Mouse (Mus musculus): ENCODE results near the gene Dchs1. TPM values are rescaled to one million over a fixed set of nuclear protein-coding genes. Genes with fewer than 3 reads are reported as not detected.

The Dchs1 gene
- polyA plus RNA-seq, 1 experiment from 2014 or later = 3.1 TPM

DNA sequence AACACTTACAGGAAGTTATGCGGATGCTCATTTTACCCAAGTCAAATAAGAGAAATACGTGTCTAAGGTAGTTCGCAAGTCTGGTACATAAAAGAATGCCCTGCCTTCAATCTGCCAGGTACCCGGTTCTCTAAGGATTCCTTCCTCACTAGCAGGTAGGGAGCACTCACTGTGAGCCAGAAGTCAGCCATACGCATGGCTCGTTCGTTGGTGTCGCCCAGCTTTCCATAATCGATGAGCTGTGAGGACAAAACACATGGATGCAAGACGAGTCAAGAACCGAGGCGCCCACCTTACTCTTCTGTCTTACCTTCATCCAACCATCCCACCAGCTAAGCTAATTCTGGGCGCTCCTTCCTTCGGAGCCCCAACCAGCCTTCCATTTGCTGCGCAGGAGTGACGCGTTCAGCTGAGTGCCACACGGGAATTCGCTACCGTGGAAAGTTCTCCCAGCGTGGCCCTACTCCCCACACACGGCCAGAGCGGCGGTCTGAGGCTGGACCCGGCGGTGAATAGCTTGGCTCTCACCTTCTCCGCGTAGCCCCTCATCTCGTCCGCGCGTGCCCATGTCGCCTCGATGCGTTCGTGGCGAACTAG, 22.9 kb upstream of the Dchs1 start:
- Histone ChIP-seq H3K9ac (ENCODE audit: low read length) (peak overlapping the region; percentile 100), H3K27me3 (ENCODE audit: control insufficient read depth, insufficient read depth, low read length) (no peaks in the 10 kb centered on the region), H3K4me2 (ENCODE audit: low read depth, low read length) (peak overlapping the region; percentile 88), H3K27ac (ENCODE audit: low read length) (peak overlapping the region; percentile 91), H3K36me3 (ENCODE audit: control insufficient read depth, insufficient read depth) (peaks cover 13% of the 10 kb centered on the region), H3K9me3 (replicated peaks; ENCODE audit: control insufficient read depth, low read length) (peaks cover 2% of the 10 kb centered on the region; the same call in 1 of the 2 replicates), H3K4me3 (ENCODE audit: low read length) (peak overlapping the region; percentile 97), H3K4me1 (ENCODE audit: control insufficient read depth, insufficient read depth, low read length) (peaks cover 8% of the 10 kb centered on the region)
- 3% methylated on average over 37 of the region's 37 CpGs for WGBS
- peak; percentile 29; the same call in 1 of the 2 replicates for ATAC-seq (replicated peaks; ENCODE audit: extremely low read depth, insufficient read depth, low FRiP score)

DNA sequence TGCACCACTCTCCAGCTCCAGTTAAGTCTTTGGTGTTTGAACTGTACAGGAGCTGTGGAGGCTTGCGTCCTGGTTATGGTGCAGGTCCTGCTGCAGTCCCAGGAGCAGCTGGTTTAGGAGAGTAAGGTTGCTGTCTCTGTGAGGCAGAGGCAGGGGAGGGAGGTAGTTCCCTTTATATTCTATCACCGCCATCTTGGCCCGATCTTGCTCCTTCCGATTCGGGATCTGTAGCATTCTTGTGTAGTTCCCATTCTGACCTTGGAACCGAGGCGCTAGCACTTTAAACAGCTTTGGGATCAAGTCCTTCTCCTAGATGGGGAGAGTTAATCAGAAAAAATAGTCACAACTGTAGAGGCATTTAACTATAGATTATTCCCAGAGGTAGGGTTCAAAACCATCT, 22.4 kb upstream of the Dchs1 start:
- Histone ChIP-seq H3K27ac (ENCODE audit: low read length) (no peak overlapping the region), H3K9ac (ENCODE audit: low read length) (peak overlapping the region; percentile 100), H3K4me1 (ENCODE audit: control insufficient read depth, insufficient read depth, low read length) (peaks cover 8% of the 10 kb centered on the region), H3K4me3 (ENCODE audit: low read length) (peak overlapping the region; percentile 97), H3K9me3 (replicated peaks; ENCODE audit: control insufficient read depth, low read length) (peaks cover 2% of the 10 kb centered on the region; the same call in 1 of the 2 replicates), H3K27me3 (ENCODE audit: control insufficient read depth, insufficient read depth, low read length) (no peaks in the 10 kb centered on the region), H3K4me2 (ENCODE audit: low read depth, low read length) (peak overlapping the region; percentile 88), H3K36me3 (ENCODE audit: control insufficient read depth, insufficient read depth) (peaks cover 13% of the 10 kb centered on the region)
- WGBS = 75% methylated on average over 7 of the region's 7 CpGs
- no peak for ATAC-seq (replicated peaks; ENCODE audit: extremely low read depth, insufficient read depth, low FRiP score)

DNA sequence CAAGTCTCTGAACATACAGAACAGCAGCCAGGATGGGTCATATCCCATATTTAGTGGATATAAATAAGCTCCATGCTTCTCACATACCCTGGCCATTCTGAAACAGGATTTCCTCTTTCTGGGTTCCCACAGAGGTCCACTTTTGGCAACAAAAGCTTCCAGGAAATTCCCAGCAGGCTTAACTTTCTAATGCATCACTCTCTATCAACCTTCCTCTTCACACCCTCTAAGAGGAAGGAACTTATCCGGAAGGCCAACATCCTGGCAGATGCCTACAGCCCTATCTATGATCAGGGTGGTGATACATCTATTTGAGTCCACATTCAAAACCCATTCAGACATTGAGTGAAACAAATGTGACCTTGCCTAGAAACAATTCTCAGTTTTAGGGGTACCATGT, 20.9 kb upstream of the Dchs1 start:
- Histone ChIP-seq H3K9me3 (replicated peaks; ENCODE audit: control insufficient read depth, low read length) (no peaks in the 10 kb centered on the region; the same call in 1 of the 2 replicates), H3K4me2 (ENCODE audit: low read depth, low read length) (no peak overlapping the region), H3K4me3 (ENCODE audit: low read length) (no peak overlapping the region), H3K36me3 (ENCODE audit: control insufficient read depth, insufficient read depth) (peaks cover 13% of the 10 kb centered on the region), H3K9ac (ENCODE audit: low read length) (no peak overlapping the region), H3K27me3 (ENCODE audit: control insufficient read depth, insufficient read depth, low read length) (no peaks in the 10 kb centered on the region), H3K27ac (ENCODE audit: low read length) (peak overlapping the region; percentile 26; the same call in 1 of the 2 replicates), H3K4me1 (ENCODE audit: control insufficient read depth, insufficient read depth, low read length) (peaks cover 8% of the 10 kb centered on the region)
- no peak for ATAC-seq (replicated peaks; ENCODE audit: extremely low read depth, insufficient read depth, low FRiP score)
- 63% methylated on average over 1 of the region's 1 CpGs for WGBS

DNA sequence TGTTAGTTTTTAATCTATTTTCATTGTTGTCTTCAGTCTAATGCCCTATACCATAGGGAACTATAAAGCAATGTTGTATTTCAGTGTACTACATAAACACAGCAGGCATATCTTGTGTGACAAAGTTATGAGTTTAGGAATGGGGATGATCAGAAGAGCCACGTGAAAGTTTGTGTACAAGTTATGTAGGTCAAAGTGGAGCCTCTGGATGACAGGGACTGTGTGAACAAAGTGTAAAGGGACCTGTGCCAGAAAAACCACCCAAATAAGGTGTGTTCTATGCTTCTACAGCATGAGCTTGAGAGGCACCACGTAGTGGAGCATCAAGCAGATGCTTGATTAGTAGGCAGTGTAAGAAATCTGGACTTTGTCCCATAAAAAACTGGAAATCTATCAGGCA, 19.3 kb upstream of the Dchs1 start:
- WGBS = 47% methylated on average over 2 of the region's 2 CpGs

DNA sequence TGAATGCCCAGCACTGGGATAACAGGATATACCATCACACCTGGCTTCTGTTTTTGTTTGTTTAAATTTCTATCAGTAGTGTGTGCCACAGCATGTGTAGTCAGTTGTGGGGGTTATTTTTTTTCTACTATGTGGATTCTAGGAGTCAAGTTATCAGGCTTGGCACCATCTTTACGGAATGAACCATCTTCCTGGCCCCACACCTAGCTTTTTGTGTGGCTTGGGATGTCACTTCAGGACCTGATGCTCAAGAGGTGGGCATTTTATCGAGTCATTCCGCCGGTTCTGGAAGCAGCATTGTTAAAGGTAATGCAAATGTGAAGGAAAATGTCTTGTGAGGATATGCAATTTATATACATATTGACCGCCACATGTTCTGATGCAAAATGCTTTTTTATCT, 18.7 kb upstream of the Dchs1 start:
- no peak overlapping the region for H3K4me2 ChIP-seq (ENCODE audit: low read depth, low read length)
- WGBS = 77% methylated on average over 5 of the region's 5 CpGs
- H3K27me3 ChIP-seq (ENCODE audit: control insufficient read depth, insufficient read depth, low read length) = no peaks in the 10 kb centered on the region
- H3K9me3 ChIP-seq (replicated peaks; ENCODE audit: control insufficient read depth, low read length) = no peaks in the 10 kb centered on the region
- peaks cover 8% of the 10 kb centered on the region for H3K4me1 ChIP-seq (ENCODE audit: control insufficient read depth, insufficient read depth, low read length)
- H3K27ac ChIP-seq (ENCODE audit: low read length) = no peak overlapping the region
- H3K9ac ChIP-seq (ENCODE audit: low read length) = no peak overlapping the region
- no peak overlapping the region for H3K4me3 ChIP-seq (ENCODE audit: low read length)
- H3K36me3 ChIP-seq (ENCODE audit: control insufficient read depth, insufficient read depth) = peaks cover 13% of the 10 kb centered on the region
- no peak for ATAC-seq (replicated peaks; ENCODE audit: extremely low read depth, insufficient read depth, low FRiP score)

More for the DNA sequence above, 19.3 kb upstream of the Dchs1 start:
- no peak overlapping the region for H3K9ac ChIP-seq (ENCODE audit: low read length)
- no peak for ATAC-seq (replicated peaks; ENCODE audit: extremely low read depth, insufficient read depth, low FRiP score)
- H3K27me3 ChIP-seq (ENCODE audit: control insufficient read depth, insufficient read depth, low read length) = no peaks in the 10 kb centered on the region
- no peaks in the 10 kb centered on the region; the same call in 1 of the 2 replicates for H3K9me3 ChIP-seq (replicated peaks; ENCODE audit: control insufficient read depth, low read length)
- no peak overlapping the region for H3K4me3 ChIP-seq (ENCODE audit: low read length)
- H3K36me3 ChIP-seq (ENCODE audit: control insufficient read depth, insufficient read depth) = peaks cover 13% of the 10 kb centered on the region
- H3K4me1 ChIP-seq (ENCODE audit: control insufficient read depth, insufficient read depth, low read length) = peaks cover 8% of the 10 kb centered on the region
- no peak overlapping the region for H3K27ac ChIP-seq (ENCODE audit: low read length)
- H3K4me2 ChIP-seq (ENCODE audit: low read depth, low read length) = no peak overlapping the region

DNA sequence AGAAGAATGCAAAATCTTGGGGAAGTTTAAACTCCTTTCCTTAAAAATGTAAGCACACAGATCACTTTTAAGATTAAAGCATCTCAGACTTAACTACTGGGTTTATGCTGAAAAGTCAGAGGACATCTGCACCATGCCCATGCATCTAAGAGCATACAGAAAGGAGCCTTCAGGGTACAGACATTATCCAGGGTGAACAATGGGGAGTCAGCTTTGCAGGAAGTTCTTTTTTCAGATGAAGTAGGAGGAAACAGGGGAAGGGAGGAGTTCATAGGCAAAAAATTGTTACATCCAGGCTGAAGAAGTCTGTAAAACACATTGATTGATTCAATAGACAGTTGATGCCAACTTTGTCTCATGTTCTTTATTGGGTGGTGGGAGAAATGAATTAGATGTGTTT, 16.0 kb upstream of the Dchs1 start:
- Histone ChIP-seq H3K27ac (ENCODE audit: low read length) (no peak overlapping the region), H3K9ac (ENCODE audit: low read length) (no peak overlapping the region), H3K27me3 (ENCODE audit: control insufficient read depth, insufficient read depth, low read length) (no peaks in the 10 kb centered on the region), H3K4me2 (ENCODE audit: low read depth, low read length) (no peak overlapping the region), H3K9me3 (replicated peaks; ENCODE audit: control insufficient read depth, low read length) (no peaks in the 10 kb centered on the region), H3K36me3 (ENCODE audit: control insufficient read depth, insufficient read depth) (peaks cover 7% of the 10 kb centered on the region; the same call in 1 of the 2 replicates), H3K4me1 (ENCODE audit: control insufficient read depth, insufficient read depth, low read length) (no peaks in the 10 kb centered on the region), H3K4me3 (ENCODE audit: low read length) (no peak overlapping the region)
- no peak for ATAC-seq (replicated peaks; ENCODE audit: extremely low read depth, insufficient read depth, low FRiP score)

DNA sequence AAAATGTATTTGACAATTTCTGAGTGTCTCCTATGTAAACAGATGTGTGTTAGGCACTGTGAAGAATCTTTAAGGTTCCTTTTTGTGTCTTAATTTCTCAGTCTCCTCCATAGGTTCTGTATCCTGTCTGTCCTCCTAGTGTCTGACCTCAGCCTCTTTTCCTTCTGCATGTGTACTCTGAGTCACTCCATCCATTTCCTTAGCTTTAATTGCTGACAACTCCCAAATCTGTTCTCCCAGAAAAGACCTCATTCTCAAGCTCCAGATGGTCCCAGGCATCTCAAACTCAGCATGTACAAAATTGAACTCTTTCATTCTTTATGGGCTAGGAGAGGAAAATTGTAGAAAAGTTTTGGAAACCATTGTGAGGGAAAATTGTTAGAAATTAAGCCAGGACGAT, 15.3 kb upstream of the Dchs1 start:
- Histone ChIP-seq H3K4me3 (ENCODE audit: low read length) (no peak overlapping the region), H3K27ac (ENCODE audit: low read length) (peak overlapping the region; percentile 21; the same call in 1 of the 2 replicates), H3K9ac (ENCODE audit: low read length) (no peak overlapping the region), H3K9me3 (replicated peaks; ENCODE audit: control insufficient read depth, low read length) (no peaks in the 10 kb centered on the region), H3K27me3 (ENCODE audit: control insufficient read depth, insufficient read depth, low read length) (no peaks in the 10 kb centered on the region), H3K36me3 (ENCODE audit: control insufficient read depth, insufficient read depth) (peaks cover 6% of the 10 kb centered on the region; the same call in 1 of the 2 replicates), H3K4me2 (ENCODE audit: low read depth, low read length) (no peak overlapping the region), H3K4me1 (ENCODE audit: control insufficient read depth, insufficient read depth, low read length) (no peaks in the 10 kb centered on the region)
- 34% methylated on average over 1 of the region's 1 CpGs for WGBS
- no peak for ATAC-seq (replicated peaks; ENCODE audit: extremely low read depth, insufficient read depth, low FRiP score)

DNA sequence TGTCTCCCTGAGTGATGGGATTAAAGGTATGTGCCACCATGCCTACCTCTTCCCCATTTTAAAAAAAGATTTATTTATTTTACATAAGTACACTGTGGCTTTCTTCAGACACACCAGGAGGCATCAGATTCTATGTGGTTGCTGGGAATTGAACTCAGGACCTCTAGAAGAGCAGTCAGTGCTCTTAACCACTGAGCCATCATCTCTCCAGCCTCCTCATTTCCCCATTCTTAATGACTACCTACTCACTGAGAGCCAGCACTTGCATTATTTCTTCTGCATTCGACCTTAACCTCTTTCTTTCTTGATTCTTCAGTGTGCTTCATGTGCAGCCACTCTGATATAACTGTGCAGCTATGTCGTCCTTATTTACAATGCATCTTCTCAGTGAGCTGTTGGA, 14.9 kb upstream of the Dchs1 start:
- Histone ChIP-seq H3K4me3 (ENCODE audit: low read length) (no peak overlapping the region), H3K9me3 (replicated peaks; ENCODE audit: control insufficient read depth, low read length) (no peaks in the 10 kb centered on the region), H3K27me3 (ENCODE audit: control insufficient read depth, insufficient read depth, low read length) (no peaks in the 10 kb centered on the region), H3K9ac (ENCODE audit: low read length) (no peak overlapping the region), H3K36me3 (ENCODE audit: control insufficient read depth, insufficient read depth) (peaks cover 2% of the 10 kb centered on the region; the same call in 1 of the 2 replicates), H3K27ac (ENCODE audit: low read length) (0 out of 2 replicates have a peak overlapping the region, but pooled peaks have one; percentile 21), H3K4me1 (ENCODE audit: control insufficient read depth, insufficient read depth, low read length) (no peaks in the 10 kb centered on the region), H3K4me2 (ENCODE audit: low read depth, low read length) (no peak overlapping the region)
- 34% methylated on average over 2 of the region's 2 CpGs for WGBS
- ATAC-seq (replicated peaks; ENCODE audit: extremely low read depth, insufficient read depth, low FRiP score) = no peak

DNA sequence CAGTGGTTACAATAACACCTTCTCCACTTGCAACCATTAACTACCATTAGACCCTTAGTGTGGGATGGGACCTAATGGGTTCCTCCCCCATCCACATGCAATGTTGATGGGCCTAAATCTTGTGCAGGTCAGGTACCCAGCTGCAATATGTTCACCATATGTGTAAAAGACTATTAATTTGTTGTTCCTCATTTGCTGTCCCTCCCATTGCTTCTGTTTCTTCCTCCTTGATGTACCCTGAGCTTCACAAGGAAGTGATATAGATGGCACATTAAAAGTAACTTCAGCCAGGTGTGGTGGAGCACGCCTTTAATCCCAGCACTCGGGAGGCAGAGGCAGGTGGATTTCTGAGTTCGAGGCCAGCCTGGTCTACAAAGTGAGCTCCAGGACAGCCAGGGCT, 9.5 kb upstream of the Dchs1 start:
- Histone ChIP-seq H3K27me3 (ENCODE audit: control insufficient read depth, insufficient read depth, low read length) (no peaks in the 10 kb centered on the region), H3K4me3 (ENCODE audit: low read length) (no peak overlapping the region), H3K36me3 (ENCODE audit: control insufficient read depth, insufficient read depth) (no peaks in the 10 kb centered on the region), H3K4me2 (ENCODE audit: low read depth, low read length) (no peak overlapping the region), H3K27ac (ENCODE audit: low read length) (no peak overlapping the region), H3K9ac (ENCODE audit: low read length) (no peak overlapping the region), H3K4me1 (ENCODE audit: control insufficient read depth, insufficient read depth, low read length) (no peaks in the 10 kb centered on the region), H3K9me3 (replicated peaks; ENCODE audit: control insufficient read depth, low read length) (no peaks in the 10 kb centered on the region)
- WGBS = 80% methylated on average over 3 of the region's 3 CpGs
- no peak for ATAC-seq (replicated peaks; ENCODE audit: extremely low read depth, insufficient read depth, low FRiP score)

Measured in heart, embryonic 16.5 days (tissue).